Mouse (Mus musculus): ENCODE results near the gene P2rx5.

Gene P2rx5

GRCm38 (mm10) chr11:73159957-73160810, at the start of gene P2rx5:
TSS of gene P2rx5 (plus strand) at chr11:73160421.
- DNase-seq (ENCODE audit: low read depth, low spot score) = no peak

- DNase-seq (ENCODE audit: low read depth, low spot score) = no peak
Measured at GRCm38 (mm10) chr11:73111414-73111813, 48.8 kb upstream of the P2rx5 start.

GRCm38 (mm10) chr11:73126495-73126894, 33.7 kb upstream of the P2rx5 start:
- no peak for DNase-seq (ENCODE audit: low read depth, low spot score)

- no peak for DNase-seq (ENCODE audit: low read depth, low spot score)
Measured at GRCm38 (mm10) chr11:73131020-73131419, 29.2 kb upstream of the P2rx5 start.

- no peak for DNase-seq (ENCODE audit: low read depth, low spot score)
Measured at GRCm38 (mm10) chr11:73132999-73133398, 27.2 kb upstream of the P2rx5 start.

GRCm38 (mm10) chr11:73134222-73134621, 26.0 kb upstream of the P2rx5 start:
- DNase-seq (ENCODE audit: low read depth, low spot score) = no peak

GRCm38 (mm10) chr11:73136587-73136986, 23.6 kb upstream of the P2rx5 start:
- DNase-seq (ENCODE audit: low read depth, low spot score) = peak; percentile 30

- no peak for DNase-seq (ENCODE audit: low read depth, low spot score)
Measured at GRCm38 (mm10) chr11:73137116-73137515, 23.1 kb upstream of the P2rx5 start.

GRCm38 (mm10) chr11:73137591-73138501, 22.4 kb upstream of the P2rx5 start, which contains the start of gene Haspin:
TSS of gene Haspin (minus strand) at chr11:73138294.
- peak; percentile 81 for DNase-seq (ENCODE audit: low read depth, low spot score)

GRCm38 (mm10) chr11:73144261-73144681, 15.9 kb upstream of the P2rx5 start:
- no peak for DNase-seq (ENCODE audit: low read depth, low spot score)

GRCm38 (mm10) chr11:73146026-73146974, 13.9 kb upstream of the P2rx5 start:
- DNase-seq (ENCODE audit: low read depth, low spot score) = no peak

GRCm38 (mm10) chr11:73146975-73147365, 13.3 kb upstream of the P2rx5 start:
- no peak for DNase-seq (ENCODE audit: low read depth, low spot score)

GRCm38 (mm10) chr11:73148209-73148608, 12.0 kb upstream of the P2rx5 start:
- no peak for DNase-seq (ENCODE audit: low read depth, low spot score)

GRCm38 (mm10) chr11:73155071-73155470, 5.2 kb upstream of the P2rx5 start:
- no peak for DNase-seq (ENCODE audit: low read depth, low spot score)

- no peak for DNase-seq (ENCODE audit: low read depth, low spot score)
Measured at GRCm38 (mm10) chr11:73160811-73161200, 585 bp downstream of the P2rx5 start.

- DNase-seq (ENCODE audit: low read depth, low spot score) = no peak
Measured at GRCm38 (mm10) chr11:73161616-73162015, 1.4 kb downstream of the P2rx5 start.

GRCm38 (mm10) chr11:73162284-73162683, 2.1 kb downstream of the P2rx5 start:
- DNase-seq (ENCODE audit: low read depth, low spot score) = no peak

GRCm38 (mm10) chr11:73168071-73168470, 7.8 kb downstream of the P2rx5 start:
- no peak for DNase-seq (ENCODE audit: low read depth, low spot score)

- no peak for DNase-seq (ENCODE audit: low read depth, low spot score)
Measured at GRCm38 (mm10) chr11:73168576-73168975, 8.4 kb downstream of the P2rx5 start.

GRCm38 (mm10) chr11:73169231-73169630, 9.0 kb downstream of the P2rx5 start:
- DNase-seq (ENCODE audit: low read depth, low spot score) = no peak

GRCm38 (mm10) chr11:73172186-73172585, 12.0 kb downstream of the P2rx5 start:
- DNase-seq (ENCODE audit: low read depth, low spot score) = no peak

Data from c-Kit-negative CD71-positive TER-119-positive erythroid progenitor cells, embryonic 14.5 days (primary cell).